Mouse (Mus musculus): ENCODE measurements around the gene Lmod2. TPM values are rescaled to one million over a fixed set of nuclear protein-coding genes. Genes with fewer than 3 reads are reported as not detected.

Gene Lmod2
- not detected in 2 replicates for polyA plus RNA-seq (2012)

GRCm38 (mm10) chr6:24597500-24597899, at the start of gene Lmod2:
Lmod2 (plus strand) TSS chr6:24597762.

Other genes starting within 250 kb of the Lmod2 start
- gene Iqub, start 82.7 kb upstream of the Lmod2 start, polyA plus RNA-seq (2012): not detected in 2 replicates
- 5.2 and 9.3 TPM in 2 replicates for gene Ndufa5, start 69.7 kb upstream of the Lmod2 start, polyA plus RNA-seq (2012)
- not detected in 2 replicates for gene Asb15, start 69.6 kb upstream of the Lmod2 start, polyA plus RNA-seq (2012)
- 42.8 and 61.2 TPM in 2 replicates for gene Wasl, start 67.2 kb downstream of the Lmod2 start, polyA plus RNA-seq (2012)
- gene Hyal6, start 135.5 kb downstream of the Lmod2 start, polyA plus RNA-seq (2012): not detected in 2 replicates
- gene Hyal4, start 150.6 kb downstream of the Lmod2 start, polyA plus RNA-seq (2012): not detected in 2 replicates
- gene Spam1, start 193.4 kb downstream of the Lmod2 start, polyA plus RNA-seq (2012): not detected in 2 replicates